Mouse (Mus musculus) T-helper 1 cell (primary cell): ENCODE measurements at regions not wholly inside any gene's neighbourhood (a gene's known extent, or its start where the extent isn't known, plus 50 kb on each side); places are given as distances from the start of the nearest gene placed in this dataset.

Experiments used
- in situ Hi-C: fragments of 300-600 bp; cut with MboI, MseI; formaldehyde crosslinking; loops from one replicate; pipeline ENCODE4 v1.15.1; 2025; ENCODE audit warnings: high pct_unique_total_duplicates

DNA sequence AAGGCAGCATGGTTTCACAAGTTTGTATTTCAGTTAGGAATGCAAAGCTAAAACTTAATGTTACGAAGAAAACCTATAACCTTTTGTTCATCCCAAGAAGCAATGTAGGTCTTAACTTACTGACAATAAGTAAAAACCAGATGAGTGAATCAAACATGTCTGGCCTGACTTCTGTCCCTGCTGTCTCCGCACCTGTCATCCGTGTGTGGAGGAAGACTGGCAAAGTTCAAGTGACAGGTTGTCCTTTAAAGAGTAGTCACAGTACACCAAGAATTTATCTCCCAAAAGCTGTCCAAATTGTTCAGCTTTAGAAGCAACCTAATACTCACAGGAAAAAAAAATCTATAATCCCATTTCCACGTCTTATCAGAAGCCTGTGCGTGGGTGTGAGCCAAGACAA lies 146.3 kb upstream of the Gm10181 start:
- in situ Hi-C loops = no loop called here

GRCm38 (mm10) chr9:24943830-24944229 lies 145.4 kb upstream of the Gm10181 start:
- in situ Hi-C loops = no loop called here

- in situ Hi-C loops = no loop called here
Observed at GRCm38 (mm10) chr9:24952516-24952915, 136.7 kb upstream of the Gm10181 start.

DNA sequence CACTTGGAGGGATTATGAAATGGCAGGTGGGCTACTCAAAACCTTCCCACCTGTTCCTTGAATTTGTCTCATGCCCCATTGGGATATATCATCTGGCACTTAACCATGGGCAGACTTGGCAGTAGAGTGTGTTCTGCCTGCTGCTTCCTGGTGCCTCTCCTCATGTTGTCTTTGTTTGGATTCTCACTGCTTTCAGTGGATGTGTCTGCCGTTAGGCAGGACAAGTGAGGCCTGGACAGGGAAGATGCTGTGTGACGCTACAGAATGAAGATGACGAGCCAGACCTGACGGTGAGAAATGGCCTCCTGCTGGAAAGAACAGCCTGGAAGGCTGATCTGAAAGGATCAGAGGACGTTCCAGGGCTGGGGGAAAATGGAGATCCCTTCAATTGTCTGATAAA lies 133.6 kb upstream of the Gm10181 start:
- in situ Hi-C loops = no loop called here

DNA sequence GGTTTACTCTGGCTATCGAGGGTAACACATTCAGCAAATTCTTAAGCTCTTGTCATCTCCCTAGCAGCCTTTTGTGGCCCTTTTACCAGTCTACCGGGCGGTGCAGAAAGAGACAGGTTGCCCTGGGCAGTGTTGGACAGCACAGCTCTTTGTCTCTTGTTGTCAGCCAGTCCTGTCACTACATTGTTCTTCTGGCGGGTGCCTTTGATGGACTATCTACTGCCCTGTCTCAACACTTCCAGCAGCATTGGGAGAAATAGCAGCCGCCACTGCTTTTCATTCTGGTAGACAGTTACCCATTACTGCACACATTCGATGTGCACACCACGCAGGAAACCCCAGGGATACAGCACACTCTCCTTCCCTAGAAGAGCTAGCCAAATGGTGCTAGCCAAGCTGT lies 132.7 kb upstream of the Gm10181 start:
- in situ Hi-C loops = no loop called here

DNA sequence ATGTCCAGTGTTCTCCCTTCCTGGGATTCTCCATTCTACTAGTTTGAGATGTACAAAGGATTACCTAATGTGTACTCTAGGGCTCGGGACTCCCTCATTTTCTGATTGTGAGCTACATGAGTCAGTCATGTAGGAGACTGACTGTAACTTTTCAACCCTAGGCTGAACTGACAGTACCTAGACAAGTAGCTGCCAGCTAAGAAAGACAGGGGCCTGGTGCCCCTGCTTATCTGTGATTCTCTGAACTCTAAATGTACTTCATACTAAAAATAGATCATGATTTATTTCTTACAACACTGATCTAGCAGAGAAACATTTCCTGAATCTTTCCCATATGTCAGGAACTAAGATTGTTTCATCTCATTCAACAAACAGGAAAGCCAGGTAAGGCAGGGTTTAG lies 125.9 kb upstream of the Gm10181 start:
- in situ Hi-C loops = no loop called here

GRCm38 (mm10) chr9:24967571-24967970 lies 121.7 kb upstream of the Gm10181 start:
- in situ Hi-C loops = no loop called here

DNA sequence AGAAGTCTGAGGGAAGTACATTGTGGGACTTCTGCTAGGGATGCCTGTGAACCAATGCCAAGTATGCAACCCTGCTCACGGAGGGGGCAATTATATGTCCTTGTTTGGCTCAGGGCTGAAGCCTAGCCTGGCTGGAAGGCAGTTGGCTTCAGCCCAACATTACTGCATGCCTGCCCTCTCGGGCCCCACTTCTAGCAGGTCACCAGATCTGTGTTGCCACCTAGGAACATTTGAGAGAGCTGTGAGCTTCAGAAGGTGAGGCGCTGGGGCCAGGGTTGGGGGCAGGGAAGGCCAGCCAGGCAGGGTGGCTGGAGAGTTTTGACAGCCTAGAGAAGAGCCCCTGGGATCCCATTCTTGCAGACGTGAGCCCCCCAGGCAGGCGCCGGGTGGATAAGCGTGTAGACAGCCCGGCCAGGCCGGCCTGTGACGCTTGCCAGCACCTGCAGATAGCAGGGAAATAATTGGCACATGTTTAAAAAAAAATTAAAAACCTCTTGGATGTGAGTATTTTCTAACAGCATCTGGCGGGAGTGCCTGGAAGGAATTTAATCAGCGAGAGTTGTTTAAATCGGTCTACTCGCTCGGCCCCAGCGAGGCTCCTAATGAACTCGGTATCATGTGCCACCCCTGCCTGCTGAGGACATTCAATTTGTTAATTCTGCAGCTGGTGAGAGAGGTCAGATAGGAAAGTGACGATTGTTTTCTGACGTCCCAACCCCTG lies 115.0 kb upstream of the Gm10181 start:
- in situ Hi-C loops = loop anchor here (10.0 kb wide), 1 partner anchor 1821 kb away; no protein-coding TSS in a partner anchor

- in situ Hi-C loops = no loop called here
Observed at GRCm38 (mm10) chr9:24982796-24983195, 106.4 kb upstream of the Gm10181 start.

DNA sequence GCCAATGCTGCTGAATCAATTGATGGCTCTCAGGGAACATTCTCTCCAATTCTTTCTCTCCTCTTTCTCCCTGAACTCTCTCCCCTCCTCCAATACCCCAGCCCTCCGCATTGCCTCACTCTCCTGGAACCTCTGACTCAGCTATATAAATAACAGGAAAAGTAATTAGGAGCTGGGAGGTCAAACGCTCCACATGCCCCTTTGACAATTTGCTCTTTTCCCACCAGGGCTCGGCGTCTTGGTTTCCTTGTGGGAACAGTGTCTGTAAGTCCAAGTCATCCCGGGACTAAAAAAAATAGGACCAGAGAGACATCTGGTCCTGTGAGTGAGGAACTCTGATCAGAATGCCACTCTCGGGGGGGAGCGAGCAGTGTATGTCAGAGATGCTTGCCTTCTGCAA lies 94.7 kb upstream of the Gm10181 start:
- in situ Hi-C loops = no loop called here

GRCm38 (mm10) chr9:25021095-25021691 lies 68.0 kb upstream of the Gm10181 start:
- in situ Hi-C loops = loop anchor here (10.0 kb wide), 1 partner anchor 1636 kb away; no protein-coding TSS in a partner anchor

GRCm38 (mm10) chr9:25022439-25022838 lies 66.8 kb upstream of the Gm10181 start:
- in situ Hi-C loops = loop anchor here (10.0 kb wide), 1 partner anchor 1638 kb away; no protein-coding TSS in a partner anchor

DNA sequence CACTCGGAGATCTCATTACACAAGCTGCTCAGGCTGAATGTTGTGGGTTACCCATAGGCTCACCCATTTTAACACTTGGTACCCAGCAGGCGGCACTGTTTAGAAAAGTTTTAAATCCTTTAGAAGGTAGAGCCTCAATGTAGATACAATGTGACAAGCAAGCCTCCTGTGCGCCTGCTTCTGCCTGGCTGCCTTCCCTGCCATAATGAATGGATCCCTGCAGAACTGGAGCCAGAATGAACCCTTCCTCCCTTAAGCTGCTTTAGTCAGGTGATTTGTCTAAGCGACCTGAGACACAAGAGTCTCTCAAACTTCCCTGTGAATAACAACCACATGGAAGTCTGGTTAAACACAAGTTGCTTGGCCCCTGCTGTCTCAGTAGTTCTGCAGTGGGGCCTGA lies 64.7 kb upstream of the Gm10181 start:
- in situ Hi-C loops = loop anchor here (10.0 kb wide), 1 partner anchor 1640 kb away; no protein-coding TSS in a partner anchor

- in situ Hi-C loops = loop anchor here (10.0 to 25.0 kb wide), 2 partner anchors 490 to 1643 kb away; no protein-coding TSS in a partner anchor
Observed at GRCm38 (mm10) chr9:25027581-25027980, 61.6 kb upstream of the Gm10181 start.

GRCm38 (mm10) chr9:25028305-25028704 lies 60.9 kb upstream of the Gm10181 start:
- in situ Hi-C loops = loop anchor here (10.0 to 25.0 kb wide), 2 partner anchors 491 to 1644 kb away; no protein-coding TSS in a partner anchor

- in situ Hi-C loops = loop anchor here (25.0 kb wide), 1 partner anchor 494 kb away; no protein-coding TSS in a partner anchor
Observed at GRCm38 (mm10) chr9:25031466-25031865, 57.8 kb upstream of the Gm10181 start.
